Mouse (Mus musculus): Measurements from ENCODE around the gene Tekt4.
A peak's percentile ranks its signal among the peaks of the same experiment; 100 is the strongest.

The Tekt4 gene

DNA sequence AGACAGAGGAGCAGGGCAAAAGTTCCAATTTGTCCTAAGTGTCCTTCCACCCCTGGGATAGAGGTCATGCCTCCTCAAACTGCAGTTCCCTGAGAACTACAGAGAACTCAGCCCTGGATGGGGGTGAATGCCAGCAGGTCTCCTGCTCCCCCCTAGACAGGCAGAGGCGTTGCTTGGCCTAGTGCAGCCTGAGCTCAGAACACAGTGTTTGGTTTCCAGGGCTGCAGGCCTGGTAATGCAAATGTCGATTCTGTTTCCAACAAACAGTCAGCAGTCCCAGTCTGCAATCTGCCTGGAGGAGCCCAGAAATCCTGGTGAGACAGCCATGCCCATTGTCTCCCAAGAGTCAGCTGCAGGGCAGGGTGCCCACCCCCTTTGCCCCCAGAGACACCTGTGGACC lies at the start of gene Tekt4:
Gene Tekt4, plus strand, starts transcription at position 344 of the 400 bp plus-strand sequence.
- DNase-seq: no peak

DNA sequence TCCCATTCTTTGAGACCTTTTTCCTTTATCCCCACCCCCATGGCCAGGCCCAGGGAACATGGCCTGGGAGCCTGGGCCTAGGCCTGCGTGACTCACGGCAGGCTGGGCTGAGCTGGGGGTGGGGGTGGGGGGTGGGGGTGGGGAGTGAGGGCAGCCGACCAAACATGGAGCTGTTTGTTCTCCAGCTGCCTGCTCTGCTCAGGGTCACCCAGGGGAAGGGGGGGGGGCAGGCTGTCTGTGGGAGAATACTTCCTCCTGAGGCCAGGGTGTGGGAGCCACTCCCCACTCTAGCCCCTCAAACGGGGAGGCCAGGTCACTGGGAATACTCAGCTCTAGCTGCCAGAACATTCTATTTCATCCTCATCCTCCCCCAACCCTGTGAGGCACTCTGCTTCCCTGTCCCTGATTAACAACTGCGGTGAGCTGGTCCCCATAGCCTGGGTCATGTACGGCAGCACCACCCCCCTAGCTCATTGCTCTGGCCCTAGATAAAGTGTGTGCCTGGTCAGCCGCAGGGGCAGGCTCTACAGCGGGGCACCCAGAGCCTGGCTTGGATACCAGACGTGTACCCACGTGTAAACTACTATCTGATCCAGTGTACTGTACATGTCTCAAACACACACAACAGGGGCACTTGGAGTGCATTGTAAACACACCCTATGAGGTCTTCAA lies 49.1 kb upstream of the Tekt4 start:
- no peak for DNase-seq

DNA sequence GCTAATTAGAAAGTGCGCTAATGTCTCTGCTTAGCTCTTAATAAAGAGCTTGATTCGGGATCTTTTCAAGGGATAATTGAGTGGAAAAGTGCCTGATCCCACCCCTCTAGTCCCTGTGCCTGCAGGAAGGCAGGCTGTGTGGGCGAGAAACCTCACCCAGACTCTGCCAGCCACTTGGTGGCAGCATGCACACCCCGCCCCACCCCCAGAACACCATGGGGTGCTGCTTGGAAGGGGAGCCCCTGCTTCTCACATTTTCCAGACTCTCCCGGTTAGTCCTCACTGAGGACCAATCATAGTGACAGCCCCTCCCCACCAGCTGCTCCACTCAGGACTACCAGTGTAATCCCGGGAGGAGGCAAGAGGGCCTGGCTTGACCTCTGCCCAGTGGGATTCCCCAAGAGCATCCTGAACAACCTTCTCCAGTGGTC lies 48.4 kb upstream of the Tekt4 start:
- no peak for DNase-seq

GRCm38 (mm10) chr17:25407352-25407751 lies 47.1 kb upstream of the Tekt4 start:
- no peak for DNase-seq

DNA sequence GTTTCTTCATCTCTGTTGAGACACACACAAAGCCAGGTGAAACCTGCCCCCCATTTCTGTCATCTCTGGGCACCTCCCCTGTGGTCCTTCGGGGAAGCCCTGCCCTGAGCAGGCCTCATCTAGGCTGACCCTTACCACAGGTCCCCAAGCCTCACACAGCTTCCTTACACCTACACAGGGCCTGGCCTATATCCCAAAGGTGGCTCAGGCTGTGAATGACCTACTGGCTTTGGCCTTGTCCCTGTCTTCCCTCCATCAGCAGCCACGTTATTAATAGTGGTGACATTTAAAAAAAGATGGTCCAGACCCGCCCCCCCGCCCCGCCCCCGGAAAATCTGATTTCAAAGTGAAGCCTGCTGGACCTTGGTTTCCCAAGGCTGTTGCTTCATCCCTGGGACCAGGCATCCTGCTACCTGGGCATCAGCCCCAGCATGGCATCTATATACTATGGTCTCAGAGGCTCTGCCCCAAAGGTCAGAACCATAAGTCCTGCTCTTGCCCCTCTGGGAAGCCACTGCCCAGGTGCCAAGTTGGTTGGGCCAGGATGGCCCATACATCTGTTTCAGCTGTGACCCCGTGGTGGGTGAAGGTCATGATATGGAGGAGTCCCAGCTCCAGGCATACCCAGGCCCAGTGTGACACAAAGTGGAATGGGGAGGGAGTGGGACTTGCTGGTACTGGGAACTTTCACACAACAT lies 46.0 kb upstream of the Tekt4 start:
- no peak for DNase-seq

GRCm38 (mm10) chr17:25409621-25410020 lies 44.8 kb upstream of the Tekt4 start:
- DNase-seq: no peak

GRCm38 (mm10) chr17:25410180-25410579 lies 44.2 kb upstream of the Tekt4 start:
- DNase-seq: no peak

DNA sequence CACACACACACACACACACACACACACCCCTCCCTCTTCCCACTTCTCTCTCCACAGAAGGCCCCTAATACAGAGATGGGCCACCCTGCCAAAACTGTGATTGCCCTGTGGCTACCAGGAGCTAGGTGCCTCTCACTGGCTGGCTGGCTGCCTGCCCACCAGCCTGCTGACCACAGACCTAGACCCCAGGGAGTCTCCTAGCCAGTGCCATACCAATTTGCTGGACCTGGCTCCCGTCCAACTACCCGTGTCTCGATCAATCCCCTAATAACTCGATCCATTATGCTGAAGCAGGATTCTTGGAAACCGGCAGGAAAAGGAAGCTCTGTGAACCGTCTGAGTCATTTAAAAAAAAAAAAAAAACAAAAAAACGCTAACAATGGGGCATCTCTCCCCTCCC lies 43.6 kb upstream of the Tekt4 start:
- no peak for DNase-seq

- DNase-seq: no peak
These were observed 43.2 kb upstream of the Tekt4 start for GRCm38 (mm10) chr17:25411251-25411650.

- peak; percentile 74 to 87 for DNase-seq
These were observed 40.2 kb upstream of the Tekt4 start for GRCm38 (mm10) chr17:25414209-25414608.

DNA sequence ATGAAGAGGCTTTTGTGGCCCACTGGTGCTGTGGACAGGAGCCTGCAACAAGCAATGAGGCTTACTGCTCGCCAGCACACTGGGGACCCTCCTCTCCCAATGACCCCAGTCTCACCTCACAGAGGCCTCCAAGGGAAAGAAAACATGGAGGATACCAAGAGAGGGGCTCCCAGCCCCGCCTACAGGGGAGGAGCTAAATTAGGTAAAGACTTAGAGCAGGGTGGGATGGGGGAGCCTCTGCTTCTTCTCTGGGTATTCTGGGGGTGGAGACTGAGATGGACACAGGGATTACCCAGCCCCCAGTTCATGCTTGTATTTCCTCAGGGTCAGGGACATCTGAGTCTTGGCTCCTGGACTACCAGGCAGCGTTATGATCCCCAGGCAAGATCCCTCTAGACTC lies 39.5 kb upstream of the Tekt4 start:
- no peak for DNase-seq

GRCm38 (mm10) chr17:25415421-25415913 lies 38.9 kb upstream of the Tekt4 start:
- DNase-seq: peak in 1 of 2 experiments; percentile 44

DNA sequence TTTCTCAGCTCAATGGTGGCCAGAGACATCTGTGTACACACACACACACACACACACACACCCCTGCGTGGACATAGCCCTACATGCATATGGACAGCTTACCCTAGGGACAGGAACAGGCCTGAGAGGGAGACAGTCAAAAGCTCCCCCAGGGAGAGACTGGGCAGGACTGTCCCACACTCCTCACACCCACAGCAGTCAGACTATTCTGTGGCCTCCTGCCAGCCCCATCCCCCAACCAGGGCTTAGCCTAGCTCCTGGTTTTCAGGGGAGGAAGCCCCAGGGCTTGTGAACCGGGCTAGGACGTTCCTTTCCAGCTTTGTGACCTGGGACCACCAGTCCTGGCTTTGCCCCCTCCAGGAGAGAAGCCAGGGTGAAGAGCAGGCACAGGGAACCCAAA lies 38.2 kb upstream of the Tekt4 start:
- no peak for DNase-seq

DNA sequence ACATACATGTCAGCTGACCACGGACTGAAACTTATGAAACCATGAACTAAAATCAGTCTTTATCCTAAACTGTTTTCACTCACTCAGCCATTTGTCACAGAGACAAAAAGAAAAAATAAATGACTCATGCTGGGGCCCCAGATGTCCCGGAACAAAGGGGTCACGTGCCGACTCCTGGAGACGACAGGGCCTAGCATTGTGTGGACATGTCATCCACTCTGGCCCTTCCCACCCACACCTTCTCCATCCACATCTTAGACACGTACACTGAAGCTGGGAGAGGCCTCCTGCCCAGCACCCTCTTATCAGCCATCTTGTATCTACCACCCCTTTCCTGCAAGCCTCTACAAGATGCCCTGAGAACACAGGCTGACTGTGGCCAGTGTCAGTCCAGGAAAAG lies 36.4 kb upstream of the Tekt4 start:
- DNase-seq: no peak

GRCm38 (mm10) chr17:25418926-25419325 lies 35.5 kb upstream of the Tekt4 start:
- DNase-seq: no peak

GRCm38 (mm10) chr17:25420998-25421397 lies 33.4 kb upstream of the Tekt4 start:
- DNase-seq: no peak

- DNase-seq: no peak
These were observed 29.8 kb upstream of the Tekt4 start for GRCm38 (mm10) chr17:25424526-25425080.

GRCm38 (mm10) chr17:25425996-25426395 lies 28.4 kb upstream of the Tekt4 start:
- DNase-seq: no peak

DNA sequence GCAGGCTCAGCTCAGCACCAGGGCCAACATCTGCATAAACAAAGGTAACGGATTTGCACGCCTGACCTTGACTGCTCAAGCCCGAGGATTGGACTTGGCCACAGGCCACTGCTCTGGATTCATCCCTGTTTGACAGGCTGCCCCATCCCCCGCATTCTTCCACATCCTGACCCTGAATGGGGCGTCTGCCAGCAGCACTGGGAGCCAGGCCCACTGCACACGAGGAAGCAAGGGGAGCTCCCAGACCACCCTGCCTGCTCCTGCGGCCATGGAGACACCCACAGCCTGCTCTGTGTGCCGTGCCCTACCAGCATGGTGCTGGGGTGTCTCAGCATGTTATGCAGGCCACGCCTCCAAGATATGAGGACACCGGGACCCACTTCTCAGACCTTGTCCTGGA lies 27.0 kb upstream of the Tekt4 start:
- DNase-seq: peak; percentile 30 to 47

DNA sequence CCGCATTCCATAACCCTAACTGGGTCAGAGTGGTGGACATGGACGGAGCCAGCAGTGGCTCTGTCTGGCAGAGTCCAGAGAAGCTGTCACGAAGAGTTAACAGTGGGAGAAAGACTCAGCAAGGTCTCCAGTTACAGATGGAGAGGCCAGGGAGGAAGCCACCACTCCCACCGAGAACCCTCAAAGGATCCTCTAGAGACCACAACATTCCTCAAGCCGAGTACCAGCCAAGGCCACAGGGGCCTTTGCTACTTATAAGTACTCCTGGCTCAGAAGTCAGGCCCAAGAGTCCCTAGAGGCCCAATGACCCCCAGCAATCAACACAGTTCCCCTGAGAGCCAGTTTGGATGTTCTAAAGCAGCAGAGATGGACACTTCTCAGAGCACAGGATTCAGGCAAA lies 25.2 kb upstream of the Tekt4 start:
- no peak for DNase-seq

GRCm38 (mm10) chr17:25429886-25430285 lies 24.5 kb upstream of the Tekt4 start:
- DNase-seq: no peak

DNA sequence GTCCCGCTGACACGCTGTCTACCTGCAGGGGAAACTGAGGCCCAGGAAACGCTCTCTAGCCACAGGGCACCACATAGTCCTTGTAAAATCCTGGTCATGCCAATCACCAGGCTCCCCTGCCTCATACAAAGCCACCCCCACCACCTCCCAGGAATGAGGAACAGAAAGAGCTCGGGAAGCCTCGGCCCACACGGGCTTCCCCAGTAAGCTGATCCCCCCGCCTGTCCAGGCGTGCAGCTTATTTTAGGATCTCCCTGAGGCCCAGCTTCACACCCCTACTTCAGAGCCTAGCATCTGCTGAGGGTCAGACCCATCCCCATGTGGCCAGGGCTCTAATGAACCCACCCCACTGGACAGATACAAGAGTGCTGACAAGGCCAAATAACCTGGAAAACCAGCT lies 23.9 kb upstream of the Tekt4 start:
- no peak for DNase-seq

GRCm38 (mm10) chr17:25432433-25433181 lies 21.8 kb upstream of the Tekt4 start:
- DNase-seq: peak; percentile 4 to 37

Data from kidney, postnatal 25 days (tissue).